Mouse (Mus musculus) kidney, adult 2 months (tissue): ENCODE results near the gene Rps12. TPM values are rescaled to one million over a fixed set of nuclear protein-coding genes. Genes with fewer than 3 reads are reported as not detected.

Source experiments
- DNase-seq: peaks from one replicate; pipeline ENCODE4 v3.0.0; 2021
- H3K27ac ChIP-seq: fragments of 200-500 bp; 2 replicates; pipeline ENCODE4 v1.5.1; 2012; ENCODE audit warnings: low read depth, low read length, control low read depth, inconsistent platforms; ENCODE audit not compliant: insufficient read depth
- H3K27me3 ChIP-seq: fragments of 200-500 bp; replicated peaks from 2 replicates; pipeline ENCODE4 v1.6.1; 2012; ENCODE audit warnings: mild to moderate bottlenecking, moderate library complexity, low read length, inconsistent platforms; ENCODE audit not compliant: control insufficient read depth, insufficient read depth
- H3K36me3 ChIP-seq: fragments of 200-500 bp; 2 replicates; pipeline ENCODE4 v1.6.1; 2012; ENCODE audit warnings: mild to moderate bottlenecking, moderate library complexity, low read length, inconsistent platforms; ENCODE audit not compliant: control insufficient read depth, insufficient read depth
- H3K4me1 ChIP-seq: fragments of 200-500 bp; 2 replicates; pipeline ENCODE4 v1.6.1; 2011; ENCODE audit warnings: low read length; ENCODE audit not compliant: control insufficient read depth, insufficient read depth
- H3K4me3 ChIP-seq: fragments of 200-500 bp; 2 replicates; pipeline ENCODE4 v1.5.1; 2011; ENCODE audit warnings: mild to moderate bottlenecking, low read depth, low read length, control low read depth; ENCODE audit not compliant: insufficient read depth
- CTCF ChIP-seq: fragments of 200-500 bp; conservative IDR thresholded peaks from 2 replicates; pipeline ENCODE4 v1.5.1; 2011; ENCODE audit warnings: low read depth, mild to moderate bottlenecking, control low read depth, low read length, moderate library complexity, mixed read lengths; ENCODE audit not compliant: insufficient read depth, insufficient read length
- POLR2A ChIP-seq: fragments of 200-500 bp; IDR thresholded peaks from one replicate; pipeline ENCODE4 v1.6.1; 2011; ENCODE audit warnings: low read depth, low read length, control low read depth
- WGBS: fragments of 180-500 bp; shearing (Covaris S2); methylation state at CpG from one replicate; pipeline ENCODE4 v1.1.7; 2018; 5-methylcytosine and 5-hydroxymethylcytosine counted together
- polyA plus RNA-seq: library from polyadenylated mRNA; depleted of rRNA; stranded (reverse); fragments of >200 nt; gene quantifications from 2 replicates; pipeline ENCODE4 v1.2.3, GENCODE M21; 2012; rRNA removed

The Rps12 gene
- polyA plus RNA-seq, 1 experiment: 1,136 TPM

DNA sequence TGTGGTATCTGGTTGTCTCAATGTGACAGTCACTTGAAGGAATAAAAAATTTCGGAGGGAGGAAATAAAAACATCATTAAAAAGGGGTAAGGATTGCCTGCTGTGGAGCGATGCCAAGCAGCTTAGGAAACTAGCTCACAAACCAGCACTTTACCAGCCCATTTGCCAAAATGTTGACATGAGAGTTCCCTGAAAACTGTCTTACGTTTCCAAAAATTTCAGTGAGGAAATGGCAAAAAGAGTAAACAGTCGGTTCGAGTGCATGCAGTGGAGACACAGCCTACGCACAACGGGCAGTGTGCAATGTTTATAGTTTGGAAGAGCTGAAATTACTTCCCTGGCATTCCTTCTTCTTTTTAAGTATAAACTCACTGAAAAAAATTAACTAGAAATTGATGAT is 32.9 kb downstream of the Rps12 start:
- DNase-seq: no peak

More for the DNA sequence above, 32.9 kb downstream of the Rps12 start:
- H3K27me3 ChIP-seq: no peaks in the 10 kb centered on the region
- no peak for TF ChIP-seq CTCF
- no peak for TF ChIP-seq POLR2A
- no peak overlapping the region for H3K27ac ChIP-seq
- no peak overlapping the region for H3K4me3 ChIP-seq
- WGBS: 63% methylated on average over 7 of the region's 7 CpGs
- H3K36me3 ChIP-seq: no peaks in the 10 kb centered on the region
- no peaks in the 10 kb centered on the region for H3K4me1 ChIP-seq

Other genes with a start within 250 kb of the Rps12 start
- 14.8 and 15.6 TPM in 2 replicates for gene Slc18b1, start 9.7 kb upstream of the Rps12 start, polyA plus RNA-seq
- 0.57 and 0.59 TPM in 2 replicates for gene Vnn3, start 64.2 kb upstream of the Rps12 start, polyA plus RNA-seq
- gene Vnn1, start 107.4 kb upstream of the Rps12 start, polyA plus RNA-seq: 69.6 and 78.5 TPM in 2 replicates
- gene Taar1, start 133.1 kb upstream of the Rps12 start, polyA plus RNA-seq: not detected in 2 replicates
- not detected in 2 replicates for gene Taar2, start 151.3 kb upstream of the Rps12 start, polyA plus RNA-seq
- not detected in 2 replicates for gene Taar3, start 162.3 kb upstream of the Rps12 start, polyA plus RNA-seq
- not detected in 2 replicates for gene Taar4, start 173.2 kb upstream of the Rps12 start, polyA plus RNA-seq
- 0.08 TPM in 1 of 2 replicates, not detected in the other for gene Taar5, start 183.4 kb upstream of the Rps12 start, polyA plus RNA-seq
- gene Taar6, start 198.4 kb upstream of the Rps12 start, polyA plus RNA-seq: not detected in 2 replicates
- gene Taar7a, start 206.2 kb upstream of the Rps12 start, polyA plus RNA-seq: not detected in 2 replicates
- not detected in 2 replicates for gene Taar7b, start 212.7 kb upstream of the Rps12 start, polyA plus RNA-seq
- not detected in 2 replicates for gene Taar7d, start 239.9 kb upstream of the Rps12 start, polyA plus RNA-seq